Mouse (Mus musculus) midbrain, postnatal 0 days (tissue): Measurements from ENCODE around the gene Cstl1. TPM values are rescaled to one million over a fixed set of nuclear protein-coding genes. Genes with fewer than 3 reads are reported as not detected.

Experiments
- ATAC-seq: fragments of 200-750 bp; cut with Nextera tagmentation; 2 replicates; pipeline ENCODE4 v1.8.0; 2017; ENCODE audit warnings: moderate number of reproducible peaks, mild to moderate bottlenecking, moderate TSS enrichment, moderate library complexity; ENCODE audit not compliant: low FRiP score
- DNase-seq: peaks from one replicate; pipeline ENCODE4 v3.0.0-alpha.2; 2015; ENCODE audit warnings: low spot score
- H3K27ac ChIP-seq: fragments of 300-500 bp; sonication (generic); 2 replicates; pipeline ENCODE4 v1.5.1; 2014; ENCODE audit warnings: low read depth, mild to moderate bottlenecking, low read length, mixed read lengths
- H3K27me3 ChIP-seq: fragments of 300-500 bp; sonication (generic); 2 replicates; pipeline ENCODE4 v1.6.1; 2014; ENCODE audit warnings: low read length, control low read depth, mixed read lengths; ENCODE audit not compliant: insufficient read depth
- H3K36me3 ChIP-seq: fragments of 300-500 bp; sonication (generic); 2 replicates; pipeline ENCODE4 v1.6.1; 2014; ENCODE audit warnings: low read length, control low read depth, mixed read lengths; ENCODE audit not compliant: insufficient read depth
- H3K4me1 ChIP-seq: fragments of 300-500 bp; sonication (generic); 2 replicates; pipeline ENCODE4 v1.6.1; 2014; ENCODE audit warnings: mild to moderate bottlenecking, control low read depth, antibody characterized with exemption, low read length, mixed read lengths; ENCODE audit not compliant: insufficient read depth
- H3K4me2 ChIP-seq: fragments of 300-500 bp; sonication (generic); 2 replicates; pipeline ENCODE4 v1.6.1; 2014; ENCODE audit warnings: low read depth, mild to moderate bottlenecking, low read length, mixed read lengths; ENCODE audit not compliant: poor library complexity, severe bottlenecking
- H3K4me3 ChIP-seq: fragments of 300-500 bp; sonication (generic); 2 replicates; pipeline ENCODE4 v1.5.1; 2014; ENCODE audit warnings: low read depth, mild to moderate bottlenecking, low read length, moderate library complexity
- H3K9ac ChIP-seq: fragments of 300-500 bp; sonication (generic); replicated peaks from 2 replicates; pipeline ENCODE4 v1.6.1; 2014; ENCODE audit warnings: mild to moderate bottlenecking, low read length, moderate library complexity, mixed read lengths; ENCODE audit not compliant: poor library complexity, severe bottlenecking
- H3K9me3 ChIP-seq: fragments of 300-500 bp; sonication (generic); 2 replicates; pipeline ENCODE4 v1.6.1; 2016; ENCODE audit warnings: low read length, control low read depth
- CTCF ChIP-seq: IDR thresholded peaks from 2 replicates; pipeline ENCODE4 v1.5.1; 2016; ENCODE audit warnings: antibody characterized with exemption, mild to moderate bottlenecking
- WGBS: fragments of 180-500 bp; shearing (Covaris S2); extraction: QIAGEN DNeasy Blood & Tissue Kit; methylation state at CpG from one replicate; pipeline ENCODE4 v1.1.7; 2014; 5-methylcytosine and 5-hydroxymethylcytosine counted together
- polyA plus RNA-seq: library from polyadenylated mRNA; unstranded; fragments of >200 nt; fragmentation: Nextera tagmentation; extraction: Ambion mirVana; gene quantifications from 2 replicates; pipeline ENCODE4 v1.2.1, GENCODE M21; 2015
- total RNA-seq: library from RNA; depleted of rRNA; stranded (reverse); fragments of >200 nt; gene quantifications from 2 replicates; pipeline ENCODE4 v1.2.3, GENCODE M21; 2014; rRNA removed

Cstl1 gene
- not detected in 2 replicates for total RNA-seq
- polyA plus RNA-seq: not detected in 2 replicates

DNA sequence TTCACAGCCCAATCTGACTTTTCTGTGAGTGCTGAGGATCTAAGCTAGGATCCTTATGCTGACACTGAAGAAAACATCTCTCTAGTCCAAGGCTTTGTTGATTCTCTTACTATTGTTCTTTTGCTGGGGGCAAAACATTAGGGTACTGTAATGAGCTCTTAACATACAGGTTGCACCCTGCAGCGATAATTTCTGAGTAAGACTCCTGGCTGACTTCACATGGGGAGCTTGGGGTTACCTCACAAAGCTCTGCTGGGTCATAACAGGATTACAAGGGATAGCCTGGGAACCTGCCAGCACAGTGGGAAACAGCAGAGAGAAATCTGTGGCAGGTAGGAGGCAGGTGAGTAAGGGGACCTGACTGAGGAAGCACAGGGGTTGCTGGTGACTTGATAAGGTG is at the start of gene Cstl1:
Gene Cstl1, plus strand, starts transcription at position 301 of the 400 bp plus-strand sequence.
- Histone ChIP-seq H3K9ac (no peak within 1 kb of the TSS), H3K36me3 (no peaks in the 10 kb centered on the region), H3K4me1 (no peaks in the 10 kb centered on the region), H3K27ac (no peak within 1 kb of the TSS), H3K4me2 (no peak within 1 kb of the TSS), H3K9me3 (no peaks in the 10 kb centered on the region), H3K4me3 (no peak within 1 kb of the TSS), H3K27me3 (no peaks in the 10 kb centered on the region)
- no peak for ATAC-seq
- no peak for TF ChIP-seq CTCF
- 89% methylated on average over 1 of the region's 1 CpGs for WGBS
- DNase-seq: no peak

DNA sequence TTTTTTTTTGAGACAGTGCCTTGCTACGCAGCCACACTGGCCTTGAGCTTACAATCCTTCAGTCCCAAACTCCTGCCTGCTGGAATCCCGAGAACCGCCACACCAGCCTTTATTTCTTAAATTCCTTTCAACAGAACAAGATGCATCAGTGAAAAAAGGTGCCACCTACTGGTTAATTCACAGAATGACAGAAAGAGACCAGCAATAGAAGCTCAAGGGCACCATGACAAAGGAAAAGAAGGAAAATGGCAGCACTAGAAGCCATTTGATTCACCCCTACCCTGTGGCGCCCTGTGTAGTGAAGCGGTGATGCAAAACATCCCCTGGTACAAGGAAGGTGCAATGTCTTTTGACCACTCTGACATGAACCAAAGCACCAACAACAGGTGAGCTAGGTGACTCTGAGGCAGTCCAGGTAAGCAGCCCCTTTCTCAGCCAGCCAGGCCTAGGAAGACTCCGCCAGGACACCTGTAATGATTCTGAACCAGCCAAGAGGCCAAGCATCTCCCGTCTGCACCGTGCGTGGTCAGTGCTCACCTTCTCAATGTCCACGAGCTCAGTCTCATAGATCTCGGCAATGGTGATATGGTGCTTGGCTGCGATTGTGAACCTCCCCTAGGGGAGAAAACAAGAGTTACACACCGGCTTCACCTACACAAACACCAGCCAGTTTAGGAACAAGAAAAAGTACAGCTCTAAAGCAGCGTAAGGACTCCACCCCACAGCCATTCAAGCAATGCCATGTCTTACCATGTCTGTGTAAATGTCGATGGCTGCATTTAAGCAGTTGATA is 43.6 kb upstream of the Cstl1 start:
- H3K4me2 ChIP-seq: no peak overlapping the region
- H3K27ac ChIP-seq: peak overlapping the region; percentile 47
- H3K4me3 ChIP-seq: no peak overlapping the region
- peaks cover 21% of the 10 kb centered on the region; the same call in 1 of the 2 replicates for H3K36me3 ChIP-seq
- no peak overlapping the region for H3K9ac ChIP-seq
- ATAC-seq (peak; percentile 57; the same call in 1 of the 2 replicates), DNase-seq (peak; percentile 71)
- H3K4me1 ChIP-seq: no peaks in the 10 kb centered on the region
- H3K27me3 ChIP-seq: no peaks in the 10 kb centered on the region
- WGBS: 76% methylated on average over 15 of the region's 15 CpGs
- no peaks in the 10 kb centered on the region for H3K9me3 ChIP-seq
- TF ChIP-seq CTCF: peak; percentile 71

DNA sequence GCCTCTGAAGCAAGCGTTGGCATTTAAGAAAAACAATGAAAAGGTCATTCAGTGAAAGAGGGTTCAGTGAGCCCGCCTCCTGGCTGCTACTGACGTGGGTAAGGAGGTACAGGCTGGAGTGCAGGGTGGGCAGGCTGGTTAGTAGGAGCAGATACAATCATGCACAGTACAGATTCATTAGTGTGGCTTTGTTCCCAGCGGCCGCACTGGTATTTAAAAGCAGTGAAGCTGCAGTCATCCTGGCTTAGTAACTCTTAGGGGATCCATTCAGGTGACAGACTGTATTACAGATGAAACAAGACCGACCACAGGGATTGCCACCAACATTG is 43.0 kb upstream of the Cstl1 start:
- Histone ChIP-seq H3K4me2 (no peak overlapping the region), H3K9me3 (no peaks in the 10 kb centered on the region), H3K4me3 (no peak overlapping the region), H3K27ac (no peak overlapping the region), H3K36me3 (peaks cover 23% of the 10 kb centered on the region; the same call in 1 of the 2 replicates), H3K27me3 (no peaks in the 10 kb centered on the region), H3K9ac (no peak overlapping the region), H3K4me1 (no peaks in the 10 kb centered on the region)
- ATAC-seq: no peak
- 71% methylated on average over 6 of the region's 6 CpGs for WGBS
- no peak for DNase-seq
- no peak for TF ChIP-seq CTCF

DNA sequence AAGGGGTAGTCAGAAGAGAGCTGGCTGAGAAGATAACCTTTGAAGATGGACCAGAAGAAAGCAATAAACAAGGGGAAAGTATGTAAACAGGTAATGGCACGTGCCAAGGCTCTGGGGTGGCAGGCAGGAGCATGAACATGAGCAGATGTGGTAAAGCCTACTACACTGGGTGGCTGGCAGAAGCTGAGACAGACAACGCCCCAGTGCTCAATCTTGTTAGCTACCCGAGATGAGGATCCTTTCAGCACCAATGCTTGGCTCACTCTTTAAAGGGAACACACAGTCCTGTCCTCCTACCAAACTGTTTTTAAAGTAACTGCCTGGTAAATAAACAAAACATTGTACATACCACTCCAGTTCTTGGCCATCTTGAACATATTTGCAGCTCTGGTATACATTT is 37.8 kb upstream of the Cstl1 start:
- DNase-seq (no peak), ATAC-seq (no peak)
- Histone ChIP-seq H3K27me3 (no peaks in the 10 kb centered on the region), H3K27ac (no peak overlapping the region), H3K4me1 (no peaks in the 10 kb centered on the region), H3K36me3 (peaks cover 14% of the 10 kb centered on the region; the same call in 1 of the 2 replicates), H3K9ac (no peak overlapping the region), H3K4me2 (no peak overlapping the region), H3K9me3 (no peaks in the 10 kb centered on the region), H3K4me3 (no peak overlapping the region)
- WGBS: 86% methylated on average over 3 of the region's 3 CpGs
- no peak for TF ChIP-seq CTCF

DNA sequence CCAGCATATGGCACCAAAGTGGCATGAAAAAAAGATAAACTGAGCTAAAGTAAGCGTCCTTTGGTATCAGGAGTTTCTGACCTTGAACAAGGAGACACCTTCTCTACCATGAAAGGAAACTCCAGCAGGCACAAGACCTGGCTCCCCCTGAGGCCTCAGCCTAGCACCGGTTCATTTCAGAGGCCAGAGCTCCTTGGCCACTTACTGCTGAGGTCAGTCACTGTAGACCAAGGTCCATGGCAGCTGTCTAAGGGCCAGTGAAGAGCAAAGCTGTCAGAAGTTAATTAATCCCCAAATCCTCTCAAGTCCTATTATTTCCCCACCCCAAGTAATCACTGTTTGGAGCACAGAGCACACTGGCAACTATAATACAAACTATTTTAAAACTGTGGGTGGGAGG is 33.1 kb upstream of the Cstl1 start:
- ATAC-seq: no peak
- no peak overlapping the region for H3K4me3 ChIP-seq

DNA sequence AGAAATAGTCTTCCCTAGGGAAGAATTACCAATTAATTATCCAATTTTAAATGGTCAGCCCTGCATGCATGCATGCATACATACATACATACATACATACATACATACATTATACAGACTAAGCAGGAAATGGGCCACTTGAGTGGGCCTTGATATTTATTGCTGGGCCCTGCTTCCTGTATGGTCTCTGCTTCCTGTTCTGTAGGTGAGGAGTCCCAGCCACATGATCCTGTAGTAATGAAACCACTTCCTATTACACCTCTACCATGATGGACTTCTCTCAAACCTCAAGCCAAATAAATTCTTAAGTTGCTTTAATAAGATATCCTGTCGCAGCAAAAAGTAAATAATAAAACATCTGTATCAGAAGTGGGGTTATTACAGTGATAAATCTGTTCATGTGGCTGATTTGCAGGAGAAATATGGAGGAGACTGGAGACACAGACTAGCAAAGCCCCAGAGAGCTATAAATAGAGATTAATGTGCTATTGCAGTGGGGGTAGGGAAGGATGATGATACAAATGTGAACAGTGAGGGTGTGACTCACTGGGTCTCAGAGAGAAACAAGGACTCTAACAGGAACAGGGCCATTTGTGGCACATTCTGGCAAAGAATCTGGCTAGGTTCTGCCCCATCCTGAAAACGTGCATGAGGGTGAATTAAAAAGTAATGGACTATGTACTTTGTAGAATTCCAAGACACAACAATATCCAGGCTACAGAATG is 30.7 kb upstream of the Cstl1 start:
- 91% methylated on average over 2 of the region's 2 CpGs for WGBS
- ATAC-seq: no peak
- no peak overlapping the region for H3K27ac ChIP-seq
- no peak overlapping the region for H3K4me2 ChIP-seq
- H3K9ac ChIP-seq: no peak overlapping the region
- no peaks in the 10 kb centered on the region for H3K4me1 ChIP-seq
- H3K36me3 ChIP-seq: no peaks in the 10 kb centered on the region
- no peaks in the 10 kb centered on the region for H3K9me3 ChIP-seq
- no peak for TF ChIP-seq CTCF
- H3K27me3 ChIP-seq: no peaks in the 10 kb centered on the region
- no peak overlapping the region for H3K4me3 ChIP-seq
- no peak for DNase-seq

More for the DNA sequence above, 33.1 kb upstream of the Cstl1 start:
- DNase-seq: no peak
- Histone ChIP-seq H3K36me3 (0 out of 2 replicates have a peak, but pooled peaks cover 3% of the 10 kb centered on the region), H3K9ac (no peak overlapping the region), H3K9me3 (no peaks in the 10 kb centered on the region), H3K4me1 (no peaks in the 10 kb centered on the region), H3K27ac (no peak overlapping the region), H3K4me2 (no peak overlapping the region), H3K27me3 (no peaks in the 10 kb centered on the region)
- no peak for TF ChIP-seq CTCF
- WGBS: 59% methylated on average over 2 of the region's 2 CpGs
